Mouse (Mus musculus) E14TG2a.4 (cell line): Measurements from ENCODE around the gene Ankrd13a.

Experiments used
- CTCF ChIP-seq: conservative IDR thresholded peaks from 2 replicates; pipeline ENCODE4 v1.5.1; 2014; ENCODE audit warnings: low read length
- NANOG ChIP-seq: IDR thresholded peaks from 2 replicates; pipeline ENCODE4 v1.6.1; 2014; ENCODE audit warnings: borderline replicate concordance, low read length, mixed read lengths
- POU5F1 ChIP-seq: IDR thresholded peaks from 2 replicates; pipeline ENCODE4 v1.6.1; 2014; ENCODE audit warnings: low read length, borderline replicate concordance

DNA sequence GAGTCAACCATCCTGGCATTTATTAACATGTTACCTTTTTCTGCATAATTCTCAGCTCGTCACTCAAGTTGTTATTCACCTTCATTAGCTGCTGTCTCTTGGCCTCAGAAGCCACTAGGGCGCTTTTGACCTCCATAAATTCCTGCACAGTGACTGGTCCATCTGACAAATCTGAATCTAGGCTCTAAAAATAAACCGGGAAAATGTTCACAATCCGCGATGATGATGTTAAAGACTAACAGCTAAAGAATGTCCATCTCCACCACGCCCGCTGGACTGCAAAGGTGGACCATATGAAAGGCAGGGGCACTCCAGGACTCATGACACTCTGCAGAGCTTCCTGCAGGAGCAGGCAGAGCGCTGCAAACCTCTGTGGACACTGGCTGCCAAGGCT is 30.8 kb upstream of the Ankrd13a start:
- TF ChIP-seq CTCF (no peak), NANOG (no peak), POU5F1 (no peak)
